Mouse (Mus musculus) testis, postnatal 10 days (tissue): ENCODE measurements around the gene Tsnax.
A peak's percentile ranks its signal among the peaks of the same experiment; 100 is the strongest.

Experiments
- DNase-seq: peaks from one replicate; pipeline ENCODE4 v3.0.0; 2021; ENCODE audit warnings: low spot score

The Tsnax gene

GRCm38 (mm10) chr8:125043394-125043793, 30.6 kb downstream of the Tsnax start:
- no peak for DNase-seq

GRCm38 (mm10) chr8:125043935-125044334, 31.1 kb downstream of the Tsnax start:
- no peak for DNase-seq

GRCm38 (mm10) chr8:125045760-125046159, 33.0 kb downstream of the Tsnax start:
- no peak for DNase-seq

GRCm38 (mm10) chr8:125049051-125049750, 36.4 kb downstream of the Tsnax start:
- DNase-seq: no peak

- no peak for DNase-seq
Measured at GRCm38 (mm10) chr8:125049826-125050225, 37.0 kb downstream of the Tsnax start.

- DNase-seq: peak; percentile 90
Measured at GRCm38 (mm10) chr8:125052026-125052425, 39.2 kb downstream of the Tsnax start.

- DNase-seq: peak; percentile 63
Measured at GRCm38 (mm10) chr8:125053505-125054435, 41.0 kb downstream of the Tsnax start, which contains the start of gene Disc1. TSS of gene Disc1 (plus strand) at chr8:125054195.

GRCm38 (mm10) chr8:125054436-125054810, 41.6 kb downstream of the Tsnax start:
- peak; percentile 55 for DNase-seq

- DNase-seq: no peak
Measured at GRCm38 (mm10) chr8:125060904-125061303, 48.1 kb downstream of the Tsnax start.

- no peak for DNase-seq
Measured at GRCm38 (mm10) chr8:125065596-125065995, 52.8 kb downstream of the Tsnax start.

GRCm38 (mm10) chr8:125066913-125067595, 54.3 kb downstream of the Tsnax start:
- DNase-seq: no peak

GRCm38 (mm10) chr8:125067596-125067960, 54.8 kb downstream of the Tsnax start:
- DNase-seq: no peak

GRCm38 (mm10) chr8:125068146-125068905, 55.5 kb downstream of the Tsnax start:
- DNase-seq: no peak

GRCm38 (mm10) chr8:125069304-125069703, 56.5 kb downstream of the Tsnax start:
- no peak for DNase-seq

GRCm38 (mm10) chr8:125069733-125070132, 56.9 kb downstream of the Tsnax start:
- DNase-seq: no peak

- DNase-seq: no peak
Measured at GRCm38 (mm10) chr8:125074141-125074540, 61.3 kb downstream of the Tsnax start.

- no peak for DNase-seq
Measured at GRCm38 (mm10) chr8:125074581-125074980, 61.8 kb downstream of the Tsnax start.

- no peak for DNase-seq
Measured at GRCm38 (mm10) chr8:125075389-125075788, 62.6 kb downstream of the Tsnax start.

GRCm38 (mm10) chr8:125077326-125077725, 64.5 kb downstream of the Tsnax start:
- no peak for DNase-seq

- DNase-seq: no peak
Measured at GRCm38 (mm10) chr8:125078771-125079384, 66.1 kb downstream of the Tsnax start.
